Mouse (Mus musculus): ENCODE results near the gene Fam184a. TPM values are rescaled to one million over a fixed set of nuclear protein-coding genes. Genes with fewer than 3 reads are reported as not detected.
"Not testable (repeated sequence)": the region's sequence is repeated elsewhere in the genome, so short reads cannot be mapped to it uniquely, and the experiment has no call there.

Gene Fam184a
- polyA plus RNA-seq, 1 experiment = 5.4 TPM

- WGBS = 11% methylated on average over 13 of the region's 13 CpGs
- TF ChIP-seq CTCF (IDR thresholded peaks at IDR 0.05; ENCODE audit: control insufficient read depth, insufficient read depth, low read length) (no peak), POLR2A (IDR thresholded peaks at IDR 0.05; ENCODE audit: borderline replicate concordance, control insufficient read depth, low read depth, low read length) (no peak)
- Histone ChIP-seq H3K27ac (ENCODE audit: control insufficient read depth, insufficient read depth, low read depth, low read length, poor library complexity) (no peak overlapping the region), H3K4me1 (ENCODE audit: control insufficient read depth, insufficient read depth, low read length) (no peaks in the 10 kb centered on the region), H3K4me3 (replicated peaks; ENCODE audit: control insufficient read depth, low read depth, low read length) (no peak overlapping the region)
These were observed 115.5 kb downstream of the Fam184a start for GRCm38 (mm10) chr10:53635246-53635971.

- WGBS = 88% methylated on average over 10 of the region's 10 CpGs
These were observed 116.8 kb downstream of the Fam184a start for GRCm38 (mm10) chr10:53634160-53634559.

GRCm38 (mm10) chr10:53630339-53630738 is 120.6 kb downstream of the Fam184a start, which contains the start of gene Mcm9:
Gene Mcm9, minus strand, starts transcription at chr10:53630439.
- Histone ChIP-seq H3K27ac (ENCODE audit: control insufficient read depth, insufficient read depth, low read depth, low read length, poor library complexity) (peak within 1 kb of the TSS; percentile 94), H3K4me3 (replicated peaks; ENCODE audit: control insufficient read depth, low read depth, low read length) (peak within 1 kb of the TSS; percentile 82)
- not testable (repeated sequence) for H3K4me1 ChIP-seq (ENCODE audit: control insufficient read depth, insufficient read depth, low read length)
- WGBS = 47% methylated on average over 10 of the region's 10 CpGs

More at GRCm38 (mm10) chr10:53634160-53634559, 116.8 kb downstream of the Fam184a start:
- Histone ChIP-seq H3K4me1 (ENCODE audit: control insufficient read depth, insufficient read depth, low read length) (no peaks in the 10 kb centered on the region), H3K4me3 (replicated peaks; ENCODE audit: control insufficient read depth, low read depth, low read length) (no peak overlapping the region), H3K27ac (ENCODE audit: control insufficient read depth, insufficient read depth, low read depth, low read length, poor library complexity) (no peak overlapping the region)
- no peak for TF ChIP-seq POLR2A (IDR thresholded peaks at IDR 0.05; ENCODE audit: borderline replicate concordance, control insufficient read depth, low read depth, low read length)
- no peak for TF ChIP-seq CTCF (IDR thresholded peaks at IDR 0.05; ENCODE audit: control insufficient read depth, insufficient read depth, low read length)

GRCm38 (mm10) chr10:53629918-53630250 is 121.0 kb downstream of the Fam184a start:
- H3K27ac ChIP-seq (ENCODE audit: control insufficient read depth, insufficient read depth, low read depth, low read length, poor library complexity) = peak overlapping the region; percentile 94
- H3K4me3 ChIP-seq (replicated peaks; ENCODE audit: control insufficient read depth, low read depth, low read length) = peak overlapping the region; percentile 82
- WGBS = under 1% methylated on average over 35 of the region's 35 CpGs
- TF ChIP-seq CTCF (IDR thresholded peaks at IDR 0.05; ENCODE audit: control insufficient read depth, insufficient read depth, low read length) (no peak), POLR2A (IDR thresholded peaks at IDR 0.05; ENCODE audit: borderline replicate concordance, control insufficient read depth, low read depth, low read length) (peak; percentile 52; the same call in 1 of the 2 replicates)
- H3K4me1 ChIP-seq (ENCODE audit: control insufficient read depth, insufficient read depth, low read length) = no peaks in the 10 kb centered on the region

GRCm38 (mm10) chr10:53629247-53629917 is 121.5 kb downstream of the Fam184a start:
- H3K4me1 ChIP-seq (ENCODE audit: control insufficient read depth, insufficient read depth, low read length) = no peaks in the 10 kb centered on the region
- under 1% methylated on average over 67 of the region's 67 CpGs for WGBS
- TF ChIP-seq POLR2A (IDR thresholded peaks at IDR 0.05; ENCODE audit: borderline replicate concordance, control insufficient read depth, low read depth, low read length) (peak; percentile 75; the same call in 1 of the 2 replicates), CTCF (IDR thresholded peaks at IDR 0.05; ENCODE audit: control insufficient read depth, insufficient read depth, low read length) (peak; percentile 20; the same call in 1 of the 2 replicates)
- H3K4me3 ChIP-seq (replicated peaks; ENCODE audit: control insufficient read depth, low read depth, low read length) = peak overlapping the region; percentile 82
- peak overlapping the region; percentile 94 for H3K27ac ChIP-seq (ENCODE audit: control insufficient read depth, insufficient read depth, low read depth, low read length, poor library complexity)

GRCm38 (mm10) chr10:53615850-53616616 is 134.9 kb downstream of the Fam184a start:
- WGBS = 37% methylated on average over 8 of the region's 8 CpGs
- TF ChIP-seq POLR2A (IDR thresholded peaks at IDR 0.05; ENCODE audit: borderline replicate concordance, control insufficient read depth, low read depth, low read length) (no peak), CTCF (IDR thresholded peaks at IDR 0.05; ENCODE audit: control insufficient read depth, insufficient read depth, low read length) (no peak)
- no peaks in the 10 kb centered on the region for H3K4me1 ChIP-seq (ENCODE audit: control insufficient read depth, insufficient read depth, low read length)
- H3K27ac ChIP-seq (ENCODE audit: control insufficient read depth, insufficient read depth, low read depth, low read length, poor library complexity) = no peak overlapping the region
- no peak overlapping the region for H3K4me3 ChIP-seq (replicated peaks; ENCODE audit: control insufficient read depth, low read depth, low read length)

- TF ChIP-seq POLR2A (IDR thresholded peaks at IDR 0.05; ENCODE audit: borderline replicate concordance, control insufficient read depth, low read depth, low read length) (no peak), CTCF (IDR thresholded peaks at IDR 0.05; ENCODE audit: control insufficient read depth, insufficient read depth, low read length) (no peak)
- no peak overlapping the region for H3K27ac ChIP-seq (ENCODE audit: control insufficient read depth, insufficient read depth, low read depth, low read length, poor library complexity)
- 66% methylated on average over 1 of the region's 1 CpGs for WGBS
- no peaks in the 10 kb centered on the region for H3K4me1 ChIP-seq (ENCODE audit: control insufficient read depth, insufficient read depth, low read length)
- H3K4me3 ChIP-seq (replicated peaks; ENCODE audit: control insufficient read depth, low read depth, low read length) = no peak overlapping the region
These were observed 137.0 kb downstream of the Fam184a start for GRCm38 (mm10) chr10:53613955-53614354.

GRCm38 (mm10) chr10:53612172-53612571 is 138.8 kb downstream of the Fam184a start:
- 86% methylated on average over 1 of the region's 1 CpGs for WGBS
- Histone ChIP-seq H3K27ac (ENCODE audit: control insufficient read depth, insufficient read depth, low read depth, low read length, poor library complexity) (no peak overlapping the region), H3K4me1 (ENCODE audit: control insufficient read depth, insufficient read depth, low read length) (no peaks in the 10 kb centered on the region), H3K4me3 (replicated peaks; ENCODE audit: control insufficient read depth, low read depth, low read length) (no peak overlapping the region)
- TF ChIP-seq POLR2A (IDR thresholded peaks at IDR 0.05; ENCODE audit: borderline replicate concordance, control insufficient read depth, low read depth, low read length) (no peak), CTCF (IDR thresholded peaks at IDR 0.05; ENCODE audit: control insufficient read depth, insufficient read depth, low read length) (no peak)

All from bone marrow, adult 2 months (tissue).